Mouse (Mus musculus) limb, embryonic 10.5 days (tissue): ENCODE data around the gene Siah1a. TPM values are rescaled to one million over a fixed set of nuclear protein-coding genes. Genes with fewer than 3 reads are reported as not detected.

Experiments
- DNase-seq: peaks from one replicate; pipeline ENCODE4 v3.0.0-alpha.2; 2017; ENCODE audit warnings: low spot score
- H3K27ac ChIP-seq: fragments of 300-500 bp; sonication (generic); 2 replicates; pipeline ENCODE4 v1.5.1; 2016; ENCODE audit warnings: mild to moderate bottlenecking
- H3K27me3 ChIP-seq: fragments of 300-500 bp; sonication (generic); 2 replicates; pipeline ENCODE4 v1.6.1; 2016; ENCODE audit warnings: low read depth, mild to moderate bottlenecking; ENCODE audit not compliant: poor library complexity, severe bottlenecking
- H3K36me3 ChIP-seq: fragments of 300-500 bp; sonication (generic); 2 replicates; pipeline ENCODE4 v1.6.1; 2016; ENCODE audit warnings: mild to moderate bottlenecking, moderate library complexity
- H3K4me1 ChIP-seq: fragments of 300-500 bp; sonication (generic); 2 replicates; pipeline ENCODE4 v1.6.1; 2016
- H3K4me3 ChIP-seq: fragments of 300-500 bp; sonication (generic); 2 replicates; pipeline ENCODE4 v1.5.1; 2016; ENCODE audit warnings: mild to moderate bottlenecking, moderate library complexity
- H3K9me3 ChIP-seq: fragments of 300-500 bp; sonication (generic); replicated peaks from 2 replicates; pipeline ENCODE4 v1.6.1; 2016; ENCODE audit warnings: mild to moderate bottlenecking
- WGBS: fragments of 180-500 bp; shearing (Covaris S2); methylation state at CpG from one replicate; pipeline ENCODE4 v1.1.7; 2016; 5-methylcytosine and 5-hydroxymethylcytosine counted together
- polyA plus RNA-seq: library from polyadenylated mRNA; unstranded; fragments of >200 nt; fragmentation: Nextera tagmentation; extraction: Ambion mirVana; gene quantifications from 2 replicates; pipeline ENCODE4 v1.2.1, GENCODE M21; 2016

Siah1a gene
- polyA plus RNA-seq, 1 experiment from 2014 or later: 56.1 TPM

- no peaks in the 10 kb centered on the region for H3K9me3 ChIP-seq
- peaks cover 17% of the 10 kb centered on the region for H3K4me1 ChIP-seq
- H3K27ac ChIP-seq: no peak overlapping the region
- no peaks in the 10 kb centered on the region for H3K27me3 ChIP-seq
- no peak overlapping the region for H3K4me3 ChIP-seq
- peaks cover 5% of the 10 kb centered on the region; the same call in 1 of the 2 replicates for H3K36me3 ChIP-seq
- DNase-seq: no peak
Measured at GRCm38 (mm10) chr8:86740899-86741298, 4.8 kb downstream of the Siah1a start.

- H3K27me3 ChIP-seq: no peaks in the 10 kb centered on the region
- no peaks in the 10 kb centered on the region for H3K9me3 ChIP-seq
- 66% methylated on average over 3 of the region's 3 CpGs for WGBS
- no peaks in the 10 kb centered on the region for H3K4me1 ChIP-seq
- DNase-seq: no peak
- no peak overlapping the region for H3K27ac ChIP-seq
- H3K4me3 ChIP-seq: no peak overlapping the region
- peaks cover 5% of the 10 kb centered on the region; the same call in 1 of the 2 replicates for H3K36me3 ChIP-seq
Measured at GRCm38 (mm10) chr8:86735446-86736111, 10.2 kb downstream of the Siah1a start.

GRCm38 (mm10) chr8:86734954-86735353 is 10.8 kb downstream of the Siah1a start:
- 83% methylated on average over 1 of the region's 1 CpGs for WGBS

GRCm38 (mm10) chr8:86734171-86734570 is 11.6 kb downstream of the Siah1a start:
- WGBS: 86% methylated on average over 4 of the region's 4 CpGs
- no peak for DNase-seq
- H3K4me1 ChIP-seq: no peaks in the 10 kb centered on the region

More at GRCm38 (mm10) chr8:86734954-86735353, 10.8 kb downstream of the Siah1a start:
- Histone ChIP-seq H3K4me1 (no peaks in the 10 kb centered on the region), H3K36me3 (peaks cover 5% of the 10 kb centered on the region; the same call in 1 of the 2 replicates), H3K27me3 (no peaks in the 10 kb centered on the region), H3K4me3 (no peak overlapping the region), H3K27ac (no peak overlapping the region), H3K9me3 (no peaks in the 10 kb centered on the region)
- no peak for DNase-seq

GRCm38 (mm10) chr8:86730860-86731259 is 14.9 kb downstream of the Siah1a start:
- 88% methylated on average over 1 of the region's 1 CpGs for WGBS
- Histone ChIP-seq H3K9me3 (no peaks in the 10 kb centered on the region), H3K4me3 (no peak overlapping the region), H3K27ac (no peak overlapping the region), H3K27me3 (no peaks in the 10 kb centered on the region), H3K4me1 (0 out of 2 replicates have a peak, but pooled peaks cover 4% of the 10 kb centered on the region), H3K36me3 (peaks cover 12% of the 10 kb centered on the region)
- DNase-seq: no peak

More at GRCm38 (mm10) chr8:86734171-86734570, 11.6 kb downstream of the Siah1a start:
- Histone ChIP-seq H3K36me3 (no peaks in the 10 kb centered on the region), H3K4me3 (no peak overlapping the region), H3K27ac (no peak overlapping the region), H3K9me3 (no peaks in the 10 kb centered on the region), H3K27me3 (no peaks in the 10 kb centered on the region)

GRCm38 (mm10) chr8:86730303-86730702 is 15.4 kb downstream of the Siah1a start:
- WGBS: 56% methylated on average over 3 of the region's 3 CpGs

GRCm38 (mm10) chr8:86728224-86728950 is 17.3 kb downstream of the Siah1a start:
- Histone ChIP-seq H3K9me3 (no peaks in the 10 kb centered on the region), H3K27me3 (no peaks in the 10 kb centered on the region), H3K36me3 (peaks cover 26% of the 10 kb centered on the region), H3K4me1 (0 out of 2 replicates have a peak, but pooled peaks cover 4% of the 10 kb centered on the region), H3K4me3 (no peak overlapping the region), H3K27ac (no peak overlapping the region)
- DNase-seq: no peak
- WGBS: 58% methylated on average over 19 of the region's 19 CpGs

More at GRCm38 (mm10) chr8:86730303-86730702, 15.4 kb downstream of the Siah1a start:
- no peak overlapping the region for H3K27ac ChIP-seq
- no peaks in the 10 kb centered on the region for H3K9me3 ChIP-seq
- no peaks in the 10 kb centered on the region for H3K27me3 ChIP-seq
- peaks cover 16% of the 10 kb centered on the region for H3K36me3 ChIP-seq
- no peak overlapping the region for H3K4me3 ChIP-seq
- DNase-seq: no peak
- 0 out of 2 replicates have a peak, but pooled peaks cover 4% of the 10 kb centered on the region for H3K4me1 ChIP-seq

- Histone ChIP-seq H3K27me3 (no peaks in the 10 kb centered on the region), H3K4me1 (0 out of 2 replicates have a peak, but pooled peaks cover 4% of the 10 kb centered on the region), H3K9me3 (no peaks in the 10 kb centered on the region), H3K4me3 (no peak overlapping the region), H3K36me3 (peaks cover 40% of the 10 kb centered on the region), H3K27ac (no peak overlapping the region)
- 87% methylated on average over 6 of the region's 6 CpGs for WGBS
- no peak for DNase-seq
Measured at GRCm38 (mm10) chr8:86726959-86727358, 18.8 kb downstream of the Siah1a start.

GRCm38 (mm10) chr8:86721490-86721889 is 24.2 kb downstream of the Siah1a start:
- Histone ChIP-seq H3K4me1 (no peaks in the 10 kb centered on the region), H3K4me3 (no peak overlapping the region), H3K36me3 (peaks cover 74% of the 10 kb centered on the region), H3K9me3 (no peaks in the 10 kb centered on the region), H3K27ac (no peak overlapping the region), H3K27me3 (no peaks in the 10 kb centered on the region)
- DNase-seq: no peak
- 89% methylated on average over 2 of the region's 2 CpGs for WGBS

GRCm38 (mm10) chr8:86720756-86721459 is 24.8 kb downstream of the Siah1a start:
- Histone ChIP-seq H3K27ac (no peak overlapping the region), H3K4me1 (no peaks in the 10 kb centered on the region), H3K36me3 (peaks cover 79% of the 10 kb centered on the region), H3K4me3 (no peak overlapping the region), H3K9me3 (no peaks in the 10 kb centered on the region), H3K27me3 (no peaks in the 10 kb centered on the region)
- WGBS: 94% methylated on average over 6 of the region's 6 CpGs
- DNase-seq: no peak

GRCm38 (mm10) chr8:86719368-86719767 is 26.4 kb downstream of the Siah1a start:
- H3K4me1 ChIP-seq: no peaks in the 10 kb centered on the region
- DNase-seq: no peak
- H3K36me3 ChIP-seq: peaks cover 80% of the 10 kb centered on the region
- H3K9me3 ChIP-seq: no peaks in the 10 kb centered on the region
- no peak overlapping the region for H3K27ac ChIP-seq
- 89% methylated on average over 1 of the region's 1 CpGs for WGBS
- no peaks in the 10 kb centered on the region for H3K27me3 ChIP-seq
- no peak overlapping the region for H3K4me3 ChIP-seq

- WGBS: 85% methylated on average over 2 of the region's 2 CpGs
- no peaks in the 10 kb centered on the region for H3K4me1 ChIP-seq
- no peak overlapping the region for H3K4me3 ChIP-seq
- no peak overlapping the region for H3K27ac ChIP-seq
- H3K27me3 ChIP-seq: no peaks in the 10 kb centered on the region
- DNase-seq: no peak
- H3K36me3 ChIP-seq: peaks cover 79% of the 10 kb centered on the region
- H3K9me3 ChIP-seq: no peaks in the 10 kb centered on the region
Measured at GRCm38 (mm10) chr8:86718332-86718994, 27.3 kb downstream of the Siah1a start.
